Mouse (Mus musculus): ENCODE data around the gene Rreb1.

Gene Rreb1

DNA sequence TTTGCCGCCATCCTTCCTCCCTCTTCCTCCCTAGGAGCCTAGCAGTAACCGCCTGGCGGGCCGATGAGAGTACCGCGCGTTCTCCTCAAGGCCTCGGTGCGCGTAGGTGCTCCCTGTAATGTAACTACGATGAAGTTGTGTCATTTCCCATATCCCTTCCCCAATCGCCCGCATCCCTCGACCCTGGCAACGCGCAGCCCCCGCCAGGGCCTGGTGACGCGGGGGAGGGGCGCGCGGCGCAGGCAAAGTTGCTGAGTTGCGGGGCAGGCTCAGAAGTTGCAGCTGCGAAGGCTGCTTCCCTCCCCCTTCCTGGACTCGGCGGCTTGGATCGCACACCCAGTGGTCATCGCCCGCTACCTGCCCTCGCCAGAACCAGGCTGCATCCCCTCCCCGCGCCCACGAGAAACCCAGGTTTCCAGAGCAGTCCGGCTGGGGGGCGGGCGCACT is at the start of gene Rreb1:
Rreb1 (plus strand) TSS at position 254 of the 447 bp plus-strand sequence.
- DNase-seq (ENCODE audit: low read depth, low spot score), result no peak

DNA sequence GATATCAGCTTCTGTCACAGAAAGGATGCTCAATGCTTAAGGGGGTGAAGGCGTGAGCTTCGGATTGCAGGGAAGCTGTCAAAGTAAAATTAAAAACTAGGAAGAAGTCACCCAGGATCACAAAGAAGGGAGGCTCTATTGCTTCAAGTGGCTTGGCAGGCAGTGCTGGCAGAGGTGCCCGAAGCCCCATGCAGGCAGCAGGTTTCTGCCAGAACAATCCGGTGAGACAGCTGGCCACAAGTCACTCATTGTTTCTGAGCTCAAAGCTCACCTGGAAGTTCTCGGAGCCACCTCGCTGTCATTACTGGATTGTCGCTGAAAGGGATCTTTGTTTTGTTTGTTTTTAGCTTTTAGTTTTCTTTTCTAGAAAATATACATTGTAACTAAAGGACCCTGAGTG is 49.6 kb upstream of the Rreb1 start:
- no peak for DNase-seq (ENCODE audit: low read depth, low spot score)

DNA sequence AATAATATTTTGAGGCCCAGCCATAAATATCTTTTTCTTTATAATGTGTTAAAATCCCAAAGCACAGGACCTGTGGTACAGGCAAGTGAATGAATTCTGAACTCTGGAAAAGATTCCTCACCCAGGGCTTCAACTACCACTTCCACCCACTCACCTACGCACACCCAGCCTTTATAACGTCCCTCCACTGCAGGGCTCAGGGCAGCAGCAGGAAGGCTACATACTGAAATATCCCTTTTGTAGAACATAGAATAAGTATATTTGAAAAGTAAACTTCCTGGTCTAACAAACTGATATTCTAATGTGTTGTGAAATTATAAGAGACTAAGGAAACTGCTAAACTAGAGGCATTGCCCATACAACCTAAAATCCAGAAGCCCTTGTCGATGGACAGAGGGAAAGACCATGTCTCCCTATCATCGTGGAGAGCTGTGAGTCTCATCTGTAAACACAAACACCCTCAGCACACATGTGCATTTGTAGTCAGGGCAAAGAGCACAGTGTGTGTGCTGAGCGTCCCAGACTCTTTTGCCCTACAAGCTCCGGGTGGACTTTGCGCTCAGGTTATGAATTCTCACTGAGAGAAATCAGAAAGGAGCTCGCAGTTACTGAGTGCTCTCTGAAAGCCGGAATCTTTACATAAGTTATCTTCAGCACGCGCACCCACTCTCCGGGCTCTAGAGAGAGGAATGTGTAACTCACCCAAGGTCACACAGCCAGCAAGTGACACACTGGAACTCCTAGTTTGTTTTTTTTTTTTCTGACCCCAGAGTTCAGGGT is 46.1 kb upstream of the Rreb1 start:
- DNase-seq (ENCODE audit: low read depth, low spot score), result no peak

DNA sequence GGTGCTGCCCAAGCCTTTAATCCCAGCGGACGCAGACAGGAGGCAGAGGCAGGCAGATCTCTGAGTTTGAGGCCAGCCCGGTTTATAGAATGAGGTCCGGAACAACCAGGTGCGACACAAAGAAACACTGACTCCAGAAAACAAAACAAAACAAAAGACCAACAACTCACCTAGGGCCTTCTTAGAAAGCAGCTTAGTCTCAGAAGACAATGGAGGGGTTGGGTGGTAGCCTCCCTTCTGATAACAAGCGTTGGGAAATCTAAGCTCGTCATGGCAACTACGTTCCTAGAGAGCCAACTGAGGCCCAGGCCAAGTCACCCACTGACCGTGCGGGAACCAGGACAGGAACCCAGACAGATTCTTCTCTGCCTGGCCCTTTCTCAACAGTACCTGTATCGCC is 43.7 kb upstream of the Rreb1 start:
- no peak for DNase-seq (ENCODE audit: low read depth, low spot score)

DNA sequence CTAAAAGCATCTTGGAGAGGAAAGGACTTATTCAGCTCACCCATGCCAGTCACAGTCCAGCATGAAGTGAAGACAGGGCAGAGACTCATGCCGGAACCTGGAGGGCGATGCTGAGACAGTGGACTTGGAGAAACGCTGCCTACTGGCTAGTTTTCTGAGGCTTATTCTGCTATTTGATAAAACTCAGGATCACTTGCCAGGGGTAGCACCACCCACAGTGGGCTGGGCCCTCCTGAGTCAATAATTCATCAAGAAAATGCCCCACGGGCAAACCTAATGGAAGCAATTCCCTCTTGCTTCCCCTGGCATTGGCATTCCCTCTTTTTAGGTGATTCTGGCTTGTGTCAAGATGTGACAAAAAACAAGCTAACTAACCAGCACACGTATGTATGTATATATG is 38.1 kb upstream of the Rreb1 start:
- DNase-seq (ENCODE audit: low read depth, low spot score), result no peak

DNA sequence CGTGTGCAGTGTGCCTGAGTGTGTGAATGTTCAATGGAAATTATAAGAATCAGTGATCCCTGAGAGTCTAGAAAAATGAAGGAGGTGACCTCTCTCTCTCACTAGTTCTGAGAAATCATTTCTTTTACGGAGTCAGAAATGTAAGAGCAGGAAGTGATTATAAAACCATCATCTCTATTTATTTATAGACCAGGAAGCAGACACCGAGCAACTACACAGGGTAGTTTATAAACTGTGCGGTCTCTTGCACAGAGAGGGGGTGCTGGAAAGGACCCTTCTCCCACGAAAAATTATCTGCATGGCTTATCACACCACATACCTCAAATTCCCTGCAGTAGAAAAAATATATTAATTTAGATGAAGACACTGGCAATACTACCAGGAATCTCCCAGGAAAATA is 37.4 kb upstream of the Rreb1 start:
- DNase-seq (ENCODE audit: low read depth, low spot score), result no peak

DNA sequence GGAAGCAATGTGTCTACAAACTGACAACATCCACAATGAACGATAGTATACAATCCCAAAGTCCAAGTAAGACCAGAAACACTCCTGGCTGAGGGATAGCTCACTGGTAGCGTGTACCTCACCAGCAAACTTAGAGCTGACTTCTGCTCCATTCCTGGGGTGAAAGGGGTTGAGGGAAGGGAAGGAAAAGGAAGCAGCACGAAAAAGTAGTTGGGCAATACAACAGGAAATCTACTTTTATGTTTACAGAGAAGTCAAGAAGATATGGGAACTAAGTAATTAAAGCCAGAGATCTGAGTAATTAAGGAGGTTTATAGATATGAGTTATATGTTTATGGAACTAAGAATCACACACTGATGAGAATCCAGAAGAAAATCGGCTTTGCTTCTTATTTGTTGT is 36.0 kb upstream of the Rreb1 start:
- no peak for DNase-seq (ENCODE audit: low read depth, low spot score)

DNA sequence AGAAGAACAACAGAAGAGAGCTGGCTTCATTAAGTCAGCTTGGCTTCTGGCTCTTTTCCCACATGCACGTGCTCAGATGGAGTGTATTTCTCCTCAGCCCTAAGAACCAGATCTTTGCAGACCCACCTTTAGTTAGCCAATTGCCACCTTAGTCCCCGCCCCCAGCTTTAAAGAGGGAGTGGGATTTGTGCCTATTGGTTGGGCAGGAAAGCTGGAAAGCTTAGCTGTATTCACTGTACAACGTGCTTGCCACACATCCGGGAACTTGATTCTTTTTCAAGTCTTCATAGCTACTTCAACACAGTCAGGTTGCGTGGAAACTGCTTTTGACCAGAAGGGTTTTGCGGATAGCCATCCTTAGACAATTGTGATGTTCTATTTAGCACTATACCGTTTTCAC is 30.7 kb upstream of the Rreb1 start:
- DNase-seq (ENCODE audit: low read depth, low spot score), result no peak

DNA sequence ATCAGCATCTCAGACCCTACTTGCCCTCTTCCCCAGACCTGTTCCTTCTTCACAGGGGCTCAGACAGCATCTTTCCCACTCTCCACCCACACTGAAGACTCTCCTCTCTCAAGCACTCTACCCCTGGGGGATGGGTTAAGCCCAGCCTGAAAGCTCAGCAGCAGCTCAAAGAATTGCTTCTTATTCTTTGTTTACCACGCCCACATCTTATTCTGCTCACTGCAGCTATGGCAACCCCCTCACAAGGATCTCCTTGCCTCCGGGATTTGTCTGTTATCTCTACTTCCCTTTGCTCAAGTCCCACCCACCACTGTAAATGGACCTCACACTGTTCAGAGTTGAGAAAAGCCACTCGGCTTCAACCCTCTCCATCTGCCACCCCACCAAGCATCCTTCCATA is 28.7 kb upstream of the Rreb1 start:
- no peak for DNase-seq (ENCODE audit: low read depth, low spot score)

DNA sequence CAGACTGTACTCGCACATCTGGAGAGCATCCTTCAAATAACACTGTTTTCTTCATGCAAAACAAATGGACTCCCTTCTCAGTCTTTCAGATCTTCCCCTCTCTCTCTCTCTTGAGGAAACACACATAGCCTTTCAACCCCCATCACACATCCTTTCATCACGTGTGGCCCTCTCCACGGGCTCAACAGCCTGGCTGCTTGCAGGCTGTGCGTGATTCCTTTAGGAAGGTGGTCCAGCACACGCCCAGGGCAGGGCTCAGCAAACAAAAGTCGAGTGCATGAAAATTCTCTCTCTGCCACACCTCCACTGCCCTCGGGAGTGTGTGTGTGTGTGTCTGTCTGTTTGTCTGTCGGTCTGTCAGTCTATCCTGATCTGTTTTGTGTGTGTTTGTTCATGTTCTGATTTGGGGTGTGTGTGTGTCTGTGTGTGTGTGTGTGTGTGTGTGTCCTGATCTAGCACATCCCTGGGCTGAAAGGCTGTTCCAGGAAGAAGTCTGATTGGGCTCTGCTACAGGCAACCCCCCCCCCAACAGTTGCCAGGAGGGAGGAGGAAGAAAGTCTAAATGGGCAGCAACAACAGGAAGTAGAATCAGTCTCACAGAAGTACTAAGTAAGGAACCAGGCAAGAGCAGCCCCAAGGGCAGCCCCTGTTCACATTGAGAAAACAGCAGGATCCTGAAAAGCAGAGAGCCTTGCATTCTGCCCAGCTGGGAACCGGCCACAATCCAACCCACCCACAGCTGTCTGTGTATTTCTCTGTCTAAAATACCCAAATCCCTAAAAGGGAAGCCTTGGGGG is 26.8 kb upstream of the Rreb1 start:
- no peak for DNase-seq (ENCODE audit: low read depth, low spot score)

DNA sequence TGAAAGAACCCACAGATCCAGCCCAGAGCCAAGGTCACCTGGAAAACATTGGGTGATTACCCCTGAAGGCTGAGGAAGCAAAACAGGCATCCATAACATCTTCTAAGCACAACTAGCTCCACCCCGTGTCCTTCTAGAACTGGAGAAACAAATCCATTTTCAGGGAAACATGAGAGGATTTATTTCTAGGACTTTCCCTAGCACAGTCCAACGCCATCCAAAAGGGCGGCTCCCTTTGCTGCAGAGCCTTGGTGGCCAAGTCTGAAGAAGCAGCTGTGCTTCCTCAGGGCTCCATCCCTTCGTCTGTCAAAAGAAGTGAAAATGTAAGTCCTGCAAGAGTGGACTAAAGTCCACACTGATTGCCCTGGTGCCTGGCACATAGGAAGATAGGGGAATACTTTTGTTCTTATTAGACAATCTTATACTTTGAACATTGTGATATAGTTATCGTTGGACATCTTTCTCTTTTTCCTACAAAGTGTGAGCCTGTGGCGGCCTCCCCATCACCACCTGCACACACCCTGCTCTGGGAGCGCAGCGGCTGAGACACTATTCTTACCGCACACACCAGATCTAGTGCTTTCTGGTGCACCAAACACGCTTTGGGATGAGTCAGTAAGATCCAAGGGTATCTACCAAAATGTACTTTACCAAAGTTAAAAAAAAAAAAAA is 18.7 kb upstream of the Rreb1 start:
- no peak for DNase-seq (ENCODE audit: low read depth, low spot score)

DNA sequence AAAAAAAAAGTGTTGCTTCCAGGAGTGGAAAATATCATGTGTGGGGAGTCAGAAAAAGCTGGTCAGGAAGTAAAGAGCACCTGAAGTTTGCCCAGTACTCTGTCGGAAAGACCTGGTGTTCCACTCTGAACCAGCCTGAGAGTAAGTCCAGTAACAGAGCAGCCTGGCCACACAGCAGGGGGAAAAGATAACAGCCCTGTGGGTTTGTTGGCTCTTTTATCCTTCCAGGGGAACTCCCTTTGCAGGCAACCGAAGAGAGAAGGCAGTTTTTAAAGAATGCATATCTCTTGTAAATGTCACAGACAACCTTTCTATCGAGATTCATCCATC is 18.2 kb upstream of the Rreb1 start:
- no peak for DNase-seq (ENCODE audit: low read depth, low spot score)

DNA sequence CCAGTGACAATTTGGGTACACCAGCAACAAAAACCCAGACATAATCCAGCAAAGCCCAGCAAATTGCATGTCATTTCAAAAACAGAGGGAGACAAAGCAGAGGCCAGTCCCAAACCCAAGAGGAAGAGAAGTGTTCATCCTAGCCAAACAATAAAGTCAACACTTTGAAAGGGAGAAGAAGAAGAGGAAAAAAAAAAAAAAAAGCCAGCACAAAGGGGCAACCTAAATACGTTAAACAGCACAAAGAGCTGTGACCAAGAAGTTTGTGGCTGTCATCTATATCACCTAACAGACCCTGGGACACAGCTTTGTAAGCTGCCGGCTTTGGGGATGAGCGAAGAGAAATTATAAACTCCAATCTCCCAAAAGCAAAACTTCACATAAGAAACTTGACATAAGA is 17.8 kb upstream of the Rreb1 start:
- no peak for DNase-seq (ENCODE audit: low read depth, low spot score)

DNA sequence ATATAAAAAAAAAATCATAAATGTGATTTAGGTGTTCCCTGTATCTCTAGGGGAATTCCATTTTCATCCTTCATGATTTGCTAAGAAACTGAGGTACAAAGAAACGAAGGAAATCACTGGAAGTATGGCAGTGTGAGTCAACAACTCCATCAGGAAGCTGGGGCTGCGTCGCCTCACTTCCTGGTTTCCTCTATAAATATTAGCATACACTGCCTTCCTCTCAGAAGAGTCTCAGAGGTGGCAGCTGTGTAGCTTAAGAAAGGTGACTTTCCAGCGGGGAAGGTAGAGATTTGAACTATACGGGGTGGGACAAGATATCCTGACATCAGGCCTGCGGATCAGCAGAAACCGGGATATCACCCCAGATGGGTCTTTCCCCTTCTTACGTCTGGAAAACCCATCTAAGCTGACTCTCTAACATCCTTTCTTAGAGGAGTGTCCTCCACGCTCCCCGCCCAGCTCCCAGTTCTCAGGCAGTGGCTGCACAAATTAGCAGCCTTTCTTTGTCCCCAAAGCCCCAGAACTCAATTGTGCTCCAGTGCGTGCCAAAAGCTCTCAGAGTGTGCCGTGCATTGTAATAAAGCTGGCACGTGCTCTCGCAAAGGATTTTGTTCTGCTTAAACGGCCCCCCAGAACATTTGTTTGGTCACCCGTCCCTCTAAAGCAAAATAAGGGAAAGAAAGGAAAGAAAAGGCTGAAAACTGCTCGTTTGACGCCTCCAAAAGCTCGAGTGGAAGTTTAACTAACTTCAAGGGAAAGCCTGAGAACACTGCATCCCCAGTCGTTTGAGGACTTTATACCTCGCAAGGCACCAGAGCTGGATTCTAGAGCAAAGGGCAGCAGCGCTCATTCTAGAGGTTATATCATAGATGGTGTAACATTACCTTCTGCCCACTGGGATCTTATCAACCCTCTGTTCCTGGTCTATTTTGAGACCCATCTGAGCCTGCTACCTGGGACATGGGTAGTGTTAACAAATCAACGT is 17.0 kb upstream of the Rreb1 start:
- no peak for DNase-seq (ENCODE audit: low read depth, low spot score)

DNA sequence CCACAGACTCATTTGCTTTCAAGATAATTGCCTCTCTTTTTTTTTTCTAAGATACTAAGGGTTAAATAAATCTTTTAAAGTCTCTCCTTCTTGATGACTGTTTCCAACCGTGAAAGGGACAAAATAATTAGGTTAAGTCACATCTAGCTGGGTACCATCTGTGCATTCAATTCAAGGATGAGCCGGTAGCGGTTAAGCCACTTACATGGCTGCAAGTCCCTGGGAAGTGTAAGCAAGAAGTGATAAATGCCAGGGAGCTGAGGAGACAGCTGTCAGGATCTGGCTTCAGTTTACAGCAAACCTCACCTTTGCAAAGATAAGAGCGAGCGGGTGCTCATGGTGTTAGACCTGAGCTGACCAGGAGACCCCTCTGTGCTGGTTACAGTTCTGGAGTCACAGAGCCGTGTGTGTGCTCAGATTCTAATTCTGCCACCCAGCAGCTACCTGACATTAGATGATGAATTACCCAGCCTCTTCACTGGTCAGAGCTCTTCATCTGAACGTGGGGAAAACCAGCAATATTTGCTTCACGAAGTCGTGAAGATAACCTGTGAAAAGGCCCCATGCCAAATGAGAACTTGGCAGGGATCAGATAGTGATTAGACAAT is 14.3 kb upstream of the Rreb1 start:
- DNase-seq (ENCODE audit: low read depth, low spot score), result no peak

DNA sequence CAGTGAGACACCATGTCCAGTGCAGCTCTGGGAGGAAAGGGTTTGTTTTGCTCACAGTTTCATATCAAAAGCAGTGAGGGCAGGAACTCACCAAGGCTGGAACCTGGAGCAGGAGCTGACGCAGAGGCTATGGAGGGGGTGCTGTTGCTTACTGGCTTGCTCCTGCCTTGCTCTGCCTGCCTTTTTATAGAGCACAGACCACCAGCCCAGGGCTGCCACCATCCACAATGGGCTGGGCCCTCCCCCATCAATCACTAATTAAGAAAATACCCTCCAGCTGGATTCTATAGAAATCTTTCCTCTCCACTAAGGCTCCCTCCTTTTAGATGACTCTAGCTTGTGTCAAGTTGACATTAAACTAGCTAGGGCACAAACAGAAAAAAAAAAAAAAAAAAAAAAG is 8.4 kb upstream of the Rreb1 start:
- no peak for DNase-seq (ENCODE audit: low read depth, low spot score)

DNA sequence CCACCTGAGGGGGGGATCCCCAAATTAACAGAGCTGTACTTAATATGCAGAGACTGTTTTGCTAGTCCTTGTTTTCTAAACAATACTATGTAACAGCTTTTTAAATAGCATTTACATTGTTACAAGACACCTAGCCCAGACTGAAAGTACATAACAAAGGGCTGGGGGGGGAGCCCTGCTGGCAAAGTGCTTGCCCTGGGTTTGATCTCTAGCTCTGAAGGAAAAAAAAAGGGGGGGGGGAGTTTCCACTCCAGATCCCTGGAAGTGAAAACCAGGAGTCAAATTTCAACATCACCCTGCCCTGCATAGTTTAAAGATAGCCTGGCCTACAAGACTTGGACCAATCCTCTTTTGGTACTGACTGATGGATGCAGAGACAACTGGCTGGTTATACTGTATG is 4.7 kb upstream of the Rreb1 start:
- no peak for DNase-seq (ENCODE audit: low read depth, low spot score)

DNA sequence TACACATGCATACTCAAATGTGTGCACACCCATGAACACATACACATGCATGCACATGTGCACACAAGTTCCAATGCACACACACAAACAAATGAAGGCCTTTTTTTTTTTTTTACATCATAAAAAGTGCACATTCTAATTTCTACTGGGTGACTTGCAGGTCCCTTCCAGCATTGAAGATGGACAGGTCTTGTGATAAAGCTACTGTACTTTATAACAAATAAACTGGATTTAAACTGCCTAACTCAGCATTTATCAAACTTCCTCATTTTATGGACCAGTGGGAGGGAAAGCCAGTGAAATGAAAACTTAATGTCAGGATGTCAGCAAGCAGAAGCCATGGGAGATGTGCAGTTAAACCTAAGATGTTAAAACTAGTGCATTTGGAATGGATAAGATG is 1.5 kb upstream of the Rreb1 start:
- DNase-seq (ENCODE audit: low read depth, low spot score), result no peak

DNA sequence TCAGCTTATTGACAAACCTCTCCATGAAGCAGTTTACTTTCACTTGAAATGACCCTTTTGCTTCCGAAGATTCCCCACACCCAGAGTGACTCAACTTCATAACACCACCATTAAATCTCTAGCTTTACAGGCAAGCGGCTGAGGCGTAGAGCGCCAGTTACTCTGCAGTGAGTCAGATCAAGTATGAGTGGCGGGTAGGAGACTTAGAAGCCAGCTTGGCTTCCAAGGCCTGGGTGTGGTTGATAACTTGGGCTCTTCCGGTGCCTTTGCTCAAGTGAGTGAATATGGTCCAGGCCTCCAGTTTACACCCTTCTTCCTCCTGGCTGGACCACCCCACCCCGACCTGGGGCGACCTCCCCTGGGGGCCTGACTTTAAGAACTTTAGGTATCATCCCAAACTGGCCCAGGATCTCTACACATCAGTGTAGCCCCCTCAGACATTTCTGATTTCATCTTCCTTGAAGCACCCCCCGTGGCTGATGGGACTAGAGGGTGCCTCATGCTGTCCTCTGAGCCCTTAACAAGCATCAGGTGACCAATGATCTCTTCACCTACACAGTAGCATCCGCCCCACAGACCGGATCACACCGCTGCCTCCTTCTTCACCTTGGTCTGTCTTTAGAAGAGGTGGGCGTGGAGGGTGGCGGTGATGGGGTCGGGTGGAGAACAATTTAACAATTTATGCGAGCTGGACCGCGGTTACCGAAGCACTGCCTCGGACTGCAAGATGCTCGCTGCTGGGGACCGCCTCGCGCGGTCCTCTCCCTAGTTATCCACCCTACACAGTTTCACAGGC is 651 bp upstream of the Rreb1 start:
- DNase-seq (ENCODE audit: low read depth, low spot score), result no peak

DNA sequence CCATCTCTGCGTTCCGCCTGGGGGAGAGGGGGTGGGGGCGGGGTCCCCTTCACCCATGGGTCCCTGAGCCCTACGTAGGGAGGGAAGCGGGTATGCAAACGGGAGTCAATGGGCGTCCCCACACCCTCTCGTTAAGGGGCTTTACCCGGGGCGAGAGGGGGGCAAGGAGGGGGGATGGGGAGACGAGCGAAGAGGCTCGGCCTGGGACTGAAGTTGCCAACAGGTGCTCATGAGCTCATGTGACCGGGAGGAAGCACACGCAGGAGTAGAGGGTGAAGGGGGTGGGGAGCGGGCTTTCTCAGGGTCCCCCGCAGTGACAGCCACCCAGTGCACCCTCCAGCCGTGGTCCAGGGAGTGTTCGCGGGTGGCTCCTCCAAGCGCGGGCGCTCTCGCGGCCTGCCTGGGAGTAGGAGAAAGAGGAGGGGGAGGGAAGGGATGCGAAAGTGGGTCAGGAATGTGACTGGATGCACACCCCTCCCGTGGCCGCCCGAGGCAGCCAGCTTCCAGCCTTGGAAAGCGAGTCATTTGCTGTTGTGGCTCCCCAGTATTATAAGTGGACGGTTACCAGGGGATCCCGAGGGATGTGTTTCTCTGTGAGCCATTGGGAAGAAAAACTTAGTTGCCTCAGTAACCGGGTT is 513 bp downstream of the Rreb1 start:
- DNase-seq (ENCODE audit: low read depth, low spot score), result no peak

Data from embryo, embryonic 11.5 days (tissue).